Mouse (Mus musculus) thymus, adult 2 months (tissue): ENCODE measurements around the gene Ets2. TPM values are rescaled to one million over a fixed set of nuclear protein-coding genes. Genes with fewer than 3 reads are reported as not detected.

Experiments
- DNase-seq: peaks from one replicate; pipeline ENCODE4 v3.0.0; 2021
- H3K27ac ChIP-seq: fragments of 200-500 bp; 2 replicates; pipeline ENCODE4 v1.5.1; 2012; ENCODE audit warnings: low read length, control low read depth; ENCODE audit not compliant: control insufficient read depth, insufficient read depth
- H3K27me3 ChIP-seq: fragments of 200-500 bp; 2 replicates; pipeline ENCODE4 v1.6.1; 2012; ENCODE audit warnings: mild to moderate bottlenecking, low read length, moderate library complexity, mixed read lengths; ENCODE audit not compliant: control insufficient read depth, insufficient read depth
- H3K36me3 ChIP-seq: fragments of 200-500 bp; 2 replicates; pipeline ENCODE4 v1.6.1; 2012; ENCODE audit warnings: mild to moderate bottlenecking, low read length, moderate library complexity; ENCODE audit not compliant: control insufficient read depth, insufficient read depth
- H3K4me1 ChIP-seq: fragments of 200-500 bp; replicated peaks from 2 replicates; pipeline ENCODE4 v1.6.1; 2012; ENCODE audit warnings: low read length; ENCODE audit not compliant: control insufficient read depth, insufficient read depth
- H3K4me3 ChIP-seq: fragments of 200-500 bp; 2 replicates; pipeline ENCODE4 v1.5.1; 2012; ENCODE audit warnings: mild to moderate bottlenecking, low read length, control low read depth, moderate library complexity; ENCODE audit not compliant: control insufficient read depth, insufficient read depth
- CTCF ChIP-seq: fragments of 200-500 bp; IDR thresholded peaks from 2 replicates; pipeline ENCODE4 v1.5.1; 2012; ENCODE audit warnings: mild to moderate bottlenecking, control low read depth, low read length, moderate library complexity, borderline replicate concordance; ENCODE audit not compliant: control insufficient read depth, poor library complexity, insufficient read depth; ENCODE audit errors: extremely low read depth
- POLR2A ChIP-seq: fragments of 200-500 bp; IDR thresholded peaks from 2 replicates; pipeline ENCODE4 v1.6.1; 2012; ENCODE audit warnings: mild to moderate bottlenecking, low read length, control low read depth, moderate library complexity; ENCODE audit not compliant: control insufficient read depth, poor library complexity, insufficient read depth; ENCODE audit errors: extremely low read depth
- polyA plus RNA-seq: library from polyadenylated mRNA; depleted of rRNA; stranded (reverse); fragments of >200 nt; gene quantifications from 2 replicates; pipeline ENCODE4 v1.2.3, GENCODE M21; 2012; rRNA removed

Gene Ets2
- polyA plus RNA-seq, 1 experiment: 343 TPM

DNA sequence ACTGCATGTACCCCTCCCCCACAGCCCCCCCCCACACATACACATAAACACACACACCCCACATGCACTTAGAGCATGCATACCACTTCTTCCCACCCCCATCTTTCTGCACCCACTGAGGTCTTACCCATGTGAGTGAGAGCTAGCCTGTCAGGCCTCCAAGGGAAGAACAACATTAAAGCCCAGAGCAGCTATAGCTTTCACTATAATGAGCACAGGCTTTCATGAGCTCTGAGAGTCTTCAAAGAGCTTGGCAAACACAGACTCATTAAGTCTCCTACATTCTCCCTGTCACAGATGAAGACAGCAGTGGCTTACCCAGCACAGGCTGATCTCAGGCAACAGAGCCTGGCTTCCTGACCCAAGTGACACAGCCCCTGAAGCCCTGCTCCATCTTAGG, 68.5 kb downstream of the Ets2 start:
- no peaks in the 10 kb centered on the region for H3K27me3 ChIP-seq
- H3K27ac ChIP-seq: peak overlapping the region; percentile 71
- no peaks in the 10 kb centered on the region for H3K36me3 ChIP-seq
- TF ChIP-seq POLR2A: no peak
- TF ChIP-seq CTCF: no peak
- DNase-seq: peak; percentile 45
- peaks cover 75% of the 10 kb centered on the region for H3K4me1 ChIP-seq
- H3K4me3 ChIP-seq: no peak overlapping the region

Other genes starting within 250 kb of the Ets2 start
- 3.7 and 4.0 TPM in 2 replicates for gene Erg, start 115.5 kb upstream of the Ets2 start, polyA plus RNA-seq